Mouse (Mus musculus) midbrain, embryonic 12.5 days (tissue): ENCODE results near the gene Mrps18c. TPM values are rescaled to one million over a fixed set of nuclear protein-coding genes. Genes with fewer than 3 reads are reported as not detected.

Experiments used
- ATAC-seq: fragments of 200-750 bp; cut with Nextera tagmentation; 2 replicates; pipeline ENCODE4 v1.8.0; 2017; ENCODE audit warnings: low read depth, moderate TSS enrichment, moderate library complexity; ENCODE audit not compliant: low FRiP score
- H3K27ac ChIP-seq: fragments of 300-500 bp; sonication (generic); replicated peaks from 2 replicates; pipeline ENCODE4 v1.5.1; 2016; ENCODE audit warnings: mild to moderate bottlenecking
- H3K27me3 ChIP-seq: fragments of 300-500 bp; sonication (generic); 2 replicates; pipeline ENCODE4 v1.6.1; 2016; ENCODE audit warnings: mild to moderate bottlenecking
- H3K36me3 ChIP-seq: fragments of 300-500 bp; sonication (generic); 2 replicates; pipeline ENCODE4 v1.6.1; 2016
- H3K4me1 ChIP-seq: fragments of 300-500 bp; sonication (generic); 2 replicates; pipeline ENCODE4 v1.6.1; 2016
- H3K4me2 ChIP-seq: fragments of 300-500 bp; sonication (generic); replicated peaks from 2 replicates; pipeline ENCODE4 v1.6.1; 2016; ENCODE audit warnings: mild to moderate bottlenecking, moderate library complexity
- H3K4me3 ChIP-seq: fragments of 300-500 bp; sonication (generic); 2 replicates; pipeline ENCODE4 v1.5.1; 2016; ENCODE audit warnings: mild to moderate bottlenecking
- H3K9ac ChIP-seq: fragments of 300-500 bp; sonication (generic); replicated peaks from 2 replicates; pipeline ENCODE4 v1.6.1; 2016; ENCODE audit warnings: mild to moderate bottlenecking, moderate library complexity
- H3K9me3 ChIP-seq: fragments of 300-500 bp; sonication (generic); 2 replicates; pipeline ENCODE4 v1.6.1; 2016; ENCODE audit warnings: mild to moderate bottlenecking
- whole genome bisulfite sequencing: fragments of 180-500 bp; shearing (Covaris S2); methylation state at CpG from one replicate; pipeline ENCODE4 v1.1.7; 2016; 5-methylcytosine and 5-hydroxymethylcytosine counted together
- polyA plus RNA-seq: library from polyadenylated mRNA; unstranded; fragments of >200 nt; fragmentation: Nextera tagmentation; extraction: Ambion mirVana; gene quantifications from 2 replicates; pipeline ENCODE4 v1.2.1, GENCODE M21; 2016

Mrps18c gene
- polyA plus RNA-seq, 1 experiment from 2014 or later = 158 TPM

DNA sequence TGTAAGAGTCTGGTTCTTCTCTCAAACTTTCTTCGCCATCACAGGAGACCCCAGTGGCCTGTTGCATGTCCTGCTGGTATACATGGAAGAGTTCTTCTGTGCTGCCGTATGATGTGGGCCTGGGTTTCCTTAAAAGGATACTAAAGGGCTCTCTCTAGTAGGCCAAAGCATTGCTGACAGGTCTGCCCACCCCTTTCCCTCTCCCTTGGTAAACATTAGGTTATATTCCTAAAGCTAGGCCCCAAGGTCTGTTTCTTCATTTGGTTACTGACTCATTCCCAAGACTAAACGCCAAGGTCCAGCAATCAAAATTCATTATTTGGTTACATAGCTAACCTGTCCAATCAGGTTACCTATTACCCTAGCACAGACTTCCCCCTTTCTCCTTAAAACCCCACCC lies 34.3 kb downstream of the Mrps18c start:
- H3K27me3 ChIP-seq = no peaks in the 10 kb centered on the region
- H3K4me3 ChIP-seq = no peak overlapping the region
- H3K9me3 ChIP-seq = no peaks in the 10 kb centered on the region
- ATAC-seq = no peak
- H3K4me2 ChIP-seq = no peak overlapping the region
- WGBS = 89% methylated on average over 3 of the region's 3 CpGs
- no peak overlapping the region for H3K9ac ChIP-seq
- H3K27ac ChIP-seq = no peak overlapping the region
- no peaks in the 10 kb centered on the region for H3K36me3 ChIP-seq
- H3K4me1 ChIP-seq = no peaks in the 10 kb centered on the region

DNA sequence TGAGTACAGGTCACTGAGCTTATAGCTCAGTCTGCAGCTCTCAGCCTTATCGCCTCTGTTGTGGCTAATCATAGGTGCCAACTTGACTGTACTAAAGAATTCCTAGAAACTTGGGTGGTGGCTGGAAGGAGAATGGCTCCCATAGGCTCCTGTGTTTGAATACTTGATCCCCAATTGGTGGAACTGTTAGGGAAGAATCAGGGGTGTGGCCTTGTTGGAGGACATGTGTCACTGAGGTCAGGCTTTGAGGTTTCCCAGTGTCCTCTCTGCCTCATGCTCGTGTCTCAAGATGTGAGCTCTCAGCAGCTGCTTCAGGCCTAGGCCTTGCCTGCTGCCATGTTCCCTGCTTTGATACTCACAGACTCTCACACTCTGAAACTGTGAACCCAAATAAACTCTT lies 35.4 kb downstream of the Mrps18c start:
- no peaks in the 10 kb centered on the region for H3K4me1 ChIP-seq
- 87% methylated on average over 2 of the region's 2 CpGs for WGBS
- H3K9me3 ChIP-seq = no peaks in the 10 kb centered on the region
- H3K36me3 ChIP-seq = no peaks in the 10 kb centered on the region
- ATAC-seq = no peak
- H3K9ac ChIP-seq = no peak overlapping the region
- no peaks in the 10 kb centered on the region for H3K27me3 ChIP-seq
- no peak overlapping the region for H3K4me3 ChIP-seq
- H3K27ac ChIP-seq = no peak overlapping the region
- no peak overlapping the region for H3K4me2 ChIP-seq

DNA sequence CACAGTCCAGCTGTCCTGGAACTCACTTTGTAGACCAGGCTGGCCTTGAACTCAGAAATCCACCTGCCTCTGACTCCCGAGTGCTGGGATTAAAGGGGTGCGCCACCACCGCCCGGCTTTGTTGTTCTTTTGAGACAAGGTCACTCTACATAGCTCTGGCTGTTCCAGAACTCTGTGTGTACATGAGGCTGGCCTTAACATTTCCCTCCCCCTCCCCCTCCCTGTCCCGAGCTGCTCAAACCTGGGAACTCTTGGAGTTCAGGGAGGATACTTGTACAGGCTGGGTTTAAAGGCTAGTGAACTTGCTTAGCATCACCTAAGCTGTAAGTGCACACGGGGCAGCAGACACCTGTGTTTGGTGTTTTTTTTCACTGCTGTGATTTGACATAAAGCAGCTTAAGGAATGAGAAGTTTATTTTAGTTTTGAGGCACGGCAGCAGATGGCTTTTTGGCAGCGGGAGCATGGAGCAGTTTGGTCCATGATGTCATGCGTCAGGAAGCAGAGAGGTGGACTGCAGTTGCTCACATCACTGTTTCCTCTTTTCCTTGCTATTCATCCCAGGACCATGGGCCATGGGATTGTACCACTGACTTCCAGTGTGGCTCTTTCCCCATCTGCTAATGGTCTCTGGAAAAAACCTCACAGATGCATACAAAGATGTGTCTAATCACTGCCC lies 37.6 kb downstream of the Mrps18c start:
- Histone ChIP-seq H3K27me3 (no peaks in the 10 kb centered on the region), H3K4me2 (no peak overlapping the region), H3K9me3 (no peaks in the 10 kb centered on the region), H3K27ac (no peak overlapping the region), H3K9ac (no peak overlapping the region), H3K4me3 (no peak overlapping the region), H3K4me1 (no peaks in the 10 kb centered on the region), H3K36me3 (no peaks in the 10 kb centered on the region)
- no peak for ATAC-seq
- WGBS = 77% methylated on average over 9 of the region's 9 CpGs

DNA sequence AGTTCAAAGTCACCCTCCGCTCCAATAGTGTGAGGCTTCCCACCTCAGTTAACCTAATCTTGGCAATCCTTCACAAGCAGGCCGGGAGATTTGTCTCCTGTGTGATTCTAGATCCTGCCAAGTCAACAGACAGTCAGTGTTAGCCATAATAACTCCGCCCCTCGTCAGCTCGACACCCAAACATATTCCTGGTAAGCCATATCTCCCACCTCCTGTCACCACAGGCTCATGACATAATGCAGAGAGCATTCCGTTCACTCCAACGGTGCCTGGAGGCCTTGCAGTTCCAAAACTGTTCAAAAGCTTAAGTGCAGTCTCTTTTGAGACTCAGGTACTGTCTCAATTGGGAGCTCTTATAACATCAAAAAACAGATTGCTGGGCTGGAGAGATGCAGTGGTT lies 39.5 kb downstream of the Mrps18c start:
- Histone ChIP-seq H3K9me3 (peaks cover 6% of the 10 kb centered on the region; the same call in 1 of the 2 replicates), H3K9ac (no peak overlapping the region), H3K27ac (no peak overlapping the region), H3K4me1 (no peaks in the 10 kb centered on the region), H3K27me3 (no peaks in the 10 kb centered on the region), H3K4me2 (no peak overlapping the region), H3K4me3 (no peak overlapping the region), H3K36me3 (no peaks in the 10 kb centered on the region)
- no peak for ATAC-seq
- WGBS = 93% methylated on average over 7 of the region's 7 CpGs

DNA sequence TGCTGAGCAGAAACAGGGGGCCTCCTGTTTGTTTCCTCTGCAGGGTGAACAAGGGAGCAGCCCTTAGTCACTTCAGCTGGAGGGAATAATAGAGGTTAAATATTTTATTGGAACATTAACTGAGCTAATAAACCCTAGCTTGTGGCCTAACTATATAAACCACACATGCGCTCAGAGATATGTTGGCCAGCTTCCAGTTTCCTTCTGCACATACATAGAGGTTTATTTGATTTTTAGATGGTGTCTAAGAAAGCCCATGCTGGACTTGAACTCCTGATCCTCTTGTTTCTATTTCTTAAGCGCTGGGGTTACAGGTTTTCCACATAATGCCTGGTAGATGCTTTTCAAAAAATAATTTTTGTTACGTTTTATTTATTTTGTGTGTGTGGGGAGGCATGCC lies 46.1 kb downstream of the Mrps18c start:
- ATAC-seq = no peak
- Histone ChIP-seq H3K4me2 (no peak overlapping the region), H3K4me1 (peaks cover 12% of the 10 kb centered on the region), H3K36me3 (no peaks in the 10 kb centered on the region), H3K27ac (no peak overlapping the region), H3K9me3 (peaks cover 6% of the 10 kb centered on the region; the same call in 1 of the 2 replicates), H3K27me3 (peaks cover 58% of the 10 kb centered on the region), H3K4me3 (no peak overlapping the region), H3K9ac (no peak overlapping the region)
- 63% methylated on average over 3 of the region's 3 CpGs for WGBS

DNA sequence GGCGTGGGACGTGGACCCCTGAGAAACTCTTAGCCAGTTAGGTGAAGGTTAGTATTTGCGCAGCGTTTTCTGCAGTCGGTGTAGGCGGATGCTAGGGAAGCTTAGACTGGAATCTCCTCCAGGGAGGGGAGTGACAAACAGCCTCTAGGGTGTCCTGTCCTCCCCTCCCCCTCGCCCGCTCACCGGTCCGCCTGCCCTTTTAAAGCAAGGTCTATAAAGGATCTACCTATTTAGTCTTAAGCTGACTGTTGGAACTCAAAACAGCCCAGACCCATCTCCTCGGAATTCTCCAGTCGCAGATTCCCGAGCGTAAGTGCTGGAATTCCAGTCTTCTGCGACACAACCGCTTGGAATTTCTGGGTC lies 47.0 kb downstream of the Mrps18c start, which contains the start of gene Gpat3:
TSS of gene Gpat3 (plus strand) at position 229 of the 363 bp plus-strand sequence.
- under 1% methylated on average over 16 of the region's 16 CpGs for WGBS
- no peak for ATAC-seq

DNA sequence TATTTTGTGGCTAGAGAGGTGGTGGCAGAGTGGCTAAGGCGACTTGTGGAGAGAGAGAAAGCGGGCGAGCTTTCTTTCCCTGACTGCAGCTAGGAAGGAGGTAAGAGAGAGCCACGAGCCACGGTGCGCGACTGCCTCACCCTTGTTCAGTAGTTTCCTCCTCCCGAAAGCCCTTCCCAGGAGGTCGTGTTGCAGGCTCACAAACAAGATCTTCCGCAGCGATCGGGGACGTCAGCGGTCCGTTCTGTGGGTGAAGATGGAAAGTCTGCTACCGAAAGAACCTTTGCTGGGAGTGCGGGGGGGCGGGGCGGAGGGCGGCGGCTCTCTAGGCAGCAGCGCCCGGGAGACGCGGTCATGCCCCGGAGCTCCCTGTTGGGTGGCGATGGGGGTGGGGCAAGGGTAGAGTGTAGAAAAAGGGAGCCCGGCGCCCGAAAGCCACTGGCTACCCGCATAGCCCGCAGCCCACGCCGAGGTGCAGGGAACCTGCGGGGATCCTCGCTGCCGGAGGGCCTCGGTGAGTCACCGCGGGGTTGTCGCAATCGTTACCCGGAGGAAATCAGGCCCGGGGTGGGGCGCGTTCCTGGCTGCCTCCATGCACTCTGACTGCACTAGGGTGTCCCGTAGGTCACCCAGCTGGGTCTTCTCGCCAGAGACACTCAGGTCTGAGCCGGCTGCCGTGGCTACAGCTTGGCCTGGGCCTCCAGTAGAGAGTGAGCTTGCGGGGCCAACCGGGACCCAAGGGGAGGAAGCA lies 47.6 kb downstream of the Mrps18c start:
- whole genome bisulfite sequencing = under 1% methylated on average over 52 of the region's 52 CpGs
- Histone ChIP-seq H3K27me3 (peaks cover 58% of the 10 kb centered on the region), H3K4me2 (peak overlapping the region; percentile 100), H3K4me1 (peaks cover 12% of the 10 kb centered on the region), H3K27ac (no peak overlapping the region), H3K36me3 (no peaks in the 10 kb centered on the region), H3K9ac (peak overlapping the region; percentile 47), H3K9me3 (peaks cover 6% of the 10 kb centered on the region; the same call in 1 of the 2 replicates), H3K4me3 (peak overlapping the region; percentile 64)
- ATAC-seq = peak; percentile 60

More for the DNA sequence above, 47.0 kb downstream of the Mrps18c start, which contains the start of gene Gpat3:
- H3K4me2 ChIP-seq = peak within 1 kb of the TSS; percentile 100
- H3K9ac ChIP-seq = peak within 1 kb of the TSS; percentile 47
- peaks cover 6% of the 10 kb centered on the region; the same call in 1 of the 2 replicates for H3K9me3 ChIP-seq
- H3K36me3 ChIP-seq = no peaks in the 10 kb centered on the region
- no peak within 1 kb of the TSS for H3K27ac ChIP-seq
- peaks cover 58% of the 10 kb centered on the region for H3K27me3 ChIP-seq
- peaks cover 12% of the 10 kb centered on the region for H3K4me1 ChIP-seq
- H3K4me3 ChIP-seq = peak within 1 kb of the TSS; percentile 64

DNA sequence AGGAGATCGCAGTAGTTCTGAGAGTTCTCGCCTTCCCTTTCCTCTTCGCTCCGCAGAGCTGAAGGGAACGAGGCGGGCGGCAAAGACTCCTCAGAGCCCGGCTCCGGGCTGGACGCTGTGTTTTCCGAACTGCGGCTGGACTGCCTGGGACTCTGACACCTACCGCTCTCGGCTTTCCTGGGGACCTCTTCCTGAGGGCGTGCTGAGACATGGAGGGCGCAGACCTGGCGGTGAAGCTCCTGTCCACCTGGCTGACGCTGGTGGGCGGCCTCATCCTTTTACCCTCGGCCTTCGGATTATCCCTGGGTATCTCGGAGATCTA lies 48.1 kb downstream of the Mrps18c start:
- ATAC-seq = no peak
- Histone ChIP-seq H3K9ac (peak overlapping the region; percentile 47), H3K36me3 (no peaks in the 10 kb centered on the region), H3K27me3 (peaks cover 58% of the 10 kb centered on the region), H3K9me3 (peaks cover 6% of the 10 kb centered on the region; the same call in 1 of the 2 replicates), H3K27ac (no peak overlapping the region), H3K4me3 (peak overlapping the region; percentile 64), H3K4me2 (peak overlapping the region; percentile 100), H3K4me1 (peaks cover 12% of the 10 kb centered on the region)
- WGBS = under 1% methylated on average over 20 of the region's 22 CpGs

DNA sequence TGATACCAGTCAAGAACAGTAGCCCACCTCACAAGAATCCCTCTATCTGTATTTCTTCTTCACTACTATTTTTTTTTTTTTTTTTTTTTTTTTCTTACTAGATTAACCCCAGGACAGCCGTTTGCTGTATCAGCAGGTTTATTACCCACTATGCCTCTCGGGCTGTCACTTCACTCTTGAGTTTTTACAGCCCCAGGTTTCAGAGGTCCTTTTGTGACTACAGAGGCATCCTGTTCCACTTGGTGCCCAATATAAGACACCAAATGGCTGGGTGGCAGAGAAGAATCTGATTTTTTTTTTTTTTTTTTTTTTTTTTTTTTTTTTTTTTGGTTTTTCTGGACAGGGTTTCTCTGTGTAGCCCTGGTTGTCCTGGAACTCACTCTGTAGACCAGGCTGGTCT lies 48.7 kb downstream of the Mrps18c start:
- no peak overlapping the region for H3K9ac ChIP-seq
- no peak for ATAC-seq
- 10% methylated on average over 2 of the region's 2 CpGs for WGBS
- H3K9me3 ChIP-seq = peaks cover 2% of the 10 kb centered on the region; the same call in 1 of the 2 replicates
- H3K27me3 ChIP-seq = peaks cover 58% of the 10 kb centered on the region
- peak overlapping the region; percentile 100 for H3K4me2 ChIP-seq
- H3K4me1 ChIP-seq = peaks cover 12% of the 10 kb centered on the region
- H3K36me3 ChIP-seq = no peaks in the 10 kb centered on the region
- no peak overlapping the region for H3K27ac ChIP-seq
- H3K4me3 ChIP-seq = peak overlapping the region; percentile 64; the same call in 1 of the 2 replicates

DNA sequence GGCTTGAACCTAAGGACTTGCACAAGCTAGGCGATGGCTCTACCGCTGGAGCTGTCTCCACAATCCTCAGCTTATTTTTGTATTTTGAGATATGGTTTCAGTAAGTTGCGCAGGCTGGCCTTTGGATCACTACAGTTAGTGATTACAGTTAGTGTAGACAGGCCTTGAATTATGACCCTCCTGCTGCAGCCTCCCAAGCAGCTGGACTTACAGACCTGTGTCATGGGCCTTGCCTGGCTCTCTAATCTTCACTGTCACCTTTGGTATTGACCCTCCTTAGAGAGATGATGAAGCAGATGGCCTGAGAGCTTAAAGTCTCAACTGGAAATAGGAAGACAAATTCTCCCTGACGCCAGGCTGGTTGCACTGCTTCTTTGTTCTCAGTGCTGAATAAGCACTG lies 55.5 kb downstream of the Mrps18c start:
- 85% methylated on average over 4 of the region's 4 CpGs for WGBS
- no peak for ATAC-seq
- no peak overlapping the region for H3K27ac ChIP-seq

More for the DNA sequence above, 55.5 kb downstream of the Mrps18c start:
- Histone ChIP-seq H3K9ac (no peak overlapping the region), H3K27me3 (peaks cover under 1% of the 10 kb centered on the region; the same call in 1 of the 2 replicates), H3K4me1 (no peaks in the 10 kb centered on the region), H3K36me3 (no peaks in the 10 kb centered on the region), H3K4me3 (no peak overlapping the region), H3K9me3 (no peaks in the 10 kb centered on the region), H3K4me2 (no peak overlapping the region)
